Mouse (Mus musculus) neural tube, embryonic 13.5 days (tissue): ENCODE data around the gene Pakap. TPM values are rescaled to one million over a fixed set of nuclear protein-coding genes. Genes with fewer than 3 reads are reported as not detected.

Experiments used
- ATAC-seq: fragments of 200-750 bp; cut with Nextera tagmentation; 2 replicates; pipeline ENCODE4 v1.8.0; 2017; ENCODE audit warnings: low read depth, mild to moderate bottlenecking, moderate TSS enrichment, moderate library complexity
- H3K27ac ChIP-seq: fragments of 300-500 bp; sonication (generic); replicated peaks from 2 replicates; pipeline ENCODE4 v1.5.1; 2015; ENCODE audit warnings: moderate library complexity, mild to moderate bottlenecking, inconsistent platforms
- H3K27me3 ChIP-seq: fragments of 300-500 bp; sonication (generic); 2 replicates; pipeline ENCODE4 v1.6.1; 2015; ENCODE audit warnings: mild to moderate bottlenecking, inconsistent platforms
- H3K36me3 ChIP-seq: fragments of 300-500 bp; sonication (generic); 2 replicates; pipeline ENCODE4 v1.6.1; 2015; ENCODE audit warnings: mild to moderate bottlenecking, inconsistent platforms
- H3K4me1 ChIP-seq: fragments of 300-500 bp; sonication (generic); replicated peaks from 2 replicates; pipeline ENCODE4 v1.6.1; 2015; ENCODE audit warnings: inconsistent platforms
- H3K4me2 ChIP-seq: fragments of 300-500 bp; sonication (generic); 2 replicates; pipeline ENCODE4 v1.6.1; 2015; ENCODE audit warnings: inconsistent platforms, mild to moderate bottlenecking, moderate library complexity
- H3K4me3 ChIP-seq: fragments of 300-500 bp; sonication (generic); 2 replicates; pipeline ENCODE4 v1.5.1; 2015; ENCODE audit warnings: mild to moderate bottlenecking, inconsistent platforms
- H3K9ac ChIP-seq: fragments of 300-500 bp; sonication (generic); 2 replicates; pipeline ENCODE4 v1.6.1; 2015; ENCODE audit warnings: moderate library complexity, mild to moderate bottlenecking, inconsistent platforms
- H3K9me3 ChIP-seq: fragments of 300-500 bp; sonication (generic); 2 replicates; pipeline ENCODE4 v1.6.1; 2016; ENCODE audit warnings: inconsistent platforms
- WGBS: fragments of 180-500 bp; shearing (Covaris S2); methylation state at CpG from one replicate; pipeline ENCODE4 v1.1.7; 2015; 5-methylcytosine and 5-hydroxymethylcytosine counted together
- polyA plus RNA-seq: library from polyadenylated mRNA; unstranded; fragments of >200 nt; fragmentation: Nextera tagmentation; extraction: Ambion mirVana; gene quantifications from 2 replicates; pipeline ENCODE4 v1.2.1, GENCODE M21; 2015

Pakap gene
- polyA plus RNA-seq, 1 experiment from 2014 or later, result 9.1 TPM

DNA sequence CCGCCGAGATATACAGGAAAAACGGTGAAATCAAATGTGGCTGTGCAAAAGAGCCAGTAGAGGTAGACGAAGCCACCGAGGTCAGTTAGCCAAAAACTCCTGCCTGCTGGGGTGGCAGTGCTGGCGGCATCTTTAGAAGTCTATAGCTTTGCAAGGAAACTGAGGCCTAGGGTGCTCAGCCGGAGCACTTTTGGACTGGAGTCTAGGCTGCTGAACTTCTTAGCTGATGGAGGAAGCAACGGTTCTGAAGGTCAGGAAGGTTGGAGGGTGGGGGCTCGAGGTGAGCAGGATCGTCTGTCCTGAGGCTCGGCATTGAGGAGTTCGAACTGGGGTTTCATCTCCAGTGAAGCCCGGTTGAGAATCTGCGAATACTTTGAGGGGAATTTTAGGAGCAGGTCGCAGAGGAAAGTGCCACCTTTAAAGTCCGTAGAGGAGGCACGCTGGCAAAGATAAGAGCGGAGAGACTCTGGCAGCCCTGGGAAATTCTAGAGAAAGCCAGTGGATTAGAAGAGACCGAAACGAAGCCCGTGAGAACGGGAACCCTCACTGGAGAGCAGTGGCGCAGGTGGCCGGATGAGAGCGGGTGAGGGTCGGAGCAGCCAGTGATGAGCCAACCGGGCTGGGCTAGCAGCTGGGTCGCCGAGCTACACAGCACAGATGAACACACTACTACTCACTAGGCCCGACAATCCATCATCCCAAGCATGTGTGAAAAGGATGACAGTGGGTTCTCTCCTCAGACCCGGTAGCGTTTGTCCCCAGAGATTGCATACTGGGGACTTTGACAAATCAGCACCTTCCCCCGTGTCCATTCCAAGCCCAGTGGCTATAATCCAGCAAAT, 214.8 kb downstream of the Pakap start:
- Histone ChIP-seq H3K9me3 (no peaks in the 10 kb centered on the region), H3K4me3 (peak overlapping the region; percentile 47), H3K4me1 (peaks cover 37% of the 10 kb centered on the region), H3K36me3 (no peaks in the 10 kb centered on the region), H3K27ac (peak overlapping the region; percentile 70), H3K4me2 (peak overlapping the region; percentile 79), H3K9ac (peak overlapping the region; percentile 67), H3K27me3 (no peaks in the 10 kb centered on the region)
- peak; percentile 82 for ATAC-seq
- WGBS, result 1% methylated on average over 33 of the region's 33 CpGs

DNA sequence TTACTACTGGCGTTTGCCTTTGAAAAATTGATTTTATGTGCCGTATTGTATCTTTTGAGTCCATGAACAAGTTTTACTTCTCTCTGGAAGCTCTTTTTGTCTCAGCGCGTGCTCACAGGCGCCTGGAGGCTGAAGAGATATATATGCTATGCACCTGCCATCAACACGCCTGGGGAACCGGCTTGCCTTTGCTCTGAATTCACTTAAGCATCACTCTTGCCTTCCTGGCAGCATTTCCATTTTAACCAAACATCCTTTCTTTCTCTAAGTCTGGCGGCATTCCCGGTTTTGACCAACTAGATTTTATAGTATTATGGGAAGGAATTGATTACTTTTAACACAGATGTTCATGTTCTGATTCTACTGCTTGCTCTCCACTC, 215.4 kb downstream of the Pakap start:
- Histone ChIP-seq H3K9me3 (no peaks in the 10 kb centered on the region), H3K27me3 (no peaks in the 10 kb centered on the region), H3K4me2 (peak overlapping the region; percentile 79), H3K27ac (peak overlapping the region; percentile 70; the same call in 1 of the 2 replicates), H3K4me1 (peaks cover 37% of the 10 kb centered on the region), H3K9ac (peak overlapping the region; percentile 67), H3K4me3 (peak overlapping the region; percentile 47), H3K36me3 (no peaks in the 10 kb centered on the region)
- 17% methylated on average over 9 of the region's 9 CpGs for WGBS
- peak; percentile 34; the same call in 1 of the 2 replicates for ATAC-seq

DNA sequence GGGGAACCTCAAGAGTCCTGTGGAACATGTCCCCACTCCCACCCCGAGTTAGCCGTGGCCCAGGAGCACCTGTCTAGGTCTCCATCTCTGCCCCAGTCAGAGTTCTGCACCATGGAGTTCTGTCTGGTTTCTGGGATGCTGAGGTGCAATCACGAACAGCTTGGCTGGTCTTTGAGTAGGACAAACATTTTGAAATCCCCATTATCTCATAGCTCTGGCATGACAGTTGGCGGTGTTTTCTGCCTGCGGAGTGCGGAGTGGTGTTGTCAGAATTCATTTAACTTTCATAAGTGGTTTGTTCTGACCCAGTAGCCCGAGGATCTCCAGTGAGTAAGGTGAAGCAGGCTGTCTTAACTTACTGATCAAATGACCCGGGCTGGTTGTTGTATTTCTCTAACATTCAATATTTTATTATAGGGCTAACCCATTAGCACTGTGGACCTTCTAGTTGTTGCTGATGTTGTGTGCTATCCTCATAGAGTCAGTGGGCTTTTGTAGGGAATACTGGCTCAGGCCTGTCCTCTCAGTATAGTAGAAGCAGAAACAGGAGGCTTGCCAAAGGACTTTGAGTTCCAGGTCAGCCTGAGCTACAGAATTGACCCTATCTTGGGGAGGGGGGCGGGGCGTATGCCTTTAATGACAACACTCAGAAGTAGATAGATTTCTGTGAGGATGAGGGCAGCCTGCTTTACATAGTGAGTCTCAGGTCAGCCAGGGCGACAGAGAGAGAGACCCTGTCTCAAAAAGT, 216.0 kb downstream of the Pakap start:
- no peaks in the 10 kb centered on the region for H3K9me3 ChIP-seq
- H3K27me3 ChIP-seq, result no peaks in the 10 kb centered on the region
- WGBS, result 72% methylated on average over 11 of the region's 11 CpGs
- no peak for ATAC-seq
- no peaks in the 10 kb centered on the region for H3K36me3 ChIP-seq
- peak overlapping the region; percentile 79 for H3K4me2 ChIP-seq
- no peak overlapping the region for H3K9ac ChIP-seq
- H3K4me3 ChIP-seq, result peak overlapping the region; percentile 47; the same call in 1 of the 2 replicates
- peaks cover 42% of the 10 kb centered on the region for H3K4me1 ChIP-seq
- H3K27ac ChIP-seq, result no peak overlapping the region

DNA sequence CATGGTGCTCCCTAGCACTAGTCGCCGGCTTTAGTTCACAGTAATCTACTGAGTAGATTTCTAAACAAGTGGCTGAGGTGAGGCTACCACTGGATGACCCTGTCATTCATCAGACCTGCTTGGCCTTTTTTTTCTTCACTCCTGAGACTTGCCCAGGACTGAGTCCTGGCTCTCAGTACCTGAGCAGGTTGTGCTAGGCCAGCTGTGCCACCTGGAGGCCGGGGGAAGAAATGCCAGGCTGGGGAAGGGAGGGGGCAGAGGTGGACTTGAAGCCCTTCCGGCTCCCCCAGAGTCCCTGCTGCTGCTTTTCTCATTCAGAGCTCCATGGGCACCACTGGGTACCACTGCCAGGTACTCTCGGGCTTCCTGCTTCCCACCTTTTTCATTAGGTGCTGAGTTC, 220.7 kb downstream of the Pakap start:
- WGBS, result 54% methylated on average over 5 of the region's 5 CpGs
- Histone ChIP-seq H3K9ac (no peak overlapping the region), H3K4me2 (no peak overlapping the region), H3K4me1 (peaks cover 16% of the 10 kb centered on the region), H3K27me3 (no peaks in the 10 kb centered on the region), H3K27ac (0 out of 2 replicates have a peak overlapping the region, but pooled peaks have one; percentile 25), H3K9me3 (no peaks in the 10 kb centered on the region), H3K4me3 (no peak overlapping the region), H3K36me3 (no peaks in the 10 kb centered on the region)
- no peak for ATAC-seq

DNA sequence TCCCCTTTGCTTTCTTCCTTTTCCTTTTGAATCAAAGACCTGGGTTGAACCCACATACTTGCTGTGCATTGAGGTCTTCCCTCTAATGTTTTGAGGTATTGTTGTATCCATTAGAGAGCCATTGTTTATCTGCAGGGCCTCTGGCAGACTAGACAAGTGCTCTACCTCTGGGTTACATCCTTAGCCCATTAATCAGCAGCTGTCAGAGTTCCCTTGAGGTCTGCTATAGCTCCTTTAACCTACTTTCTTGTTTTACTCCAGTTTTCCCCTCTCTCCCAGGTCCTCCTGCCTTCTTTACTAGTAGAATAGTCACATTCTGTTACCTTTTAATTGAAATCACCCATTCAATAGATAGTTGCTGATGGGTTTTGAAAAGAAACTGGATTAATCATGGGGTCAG, 221.1 kb downstream of the Pakap start:
- no peaks in the 10 kb centered on the region for H3K36me3 ChIP-seq
- 0 out of 2 replicates have a peak overlapping the region, but pooled peaks have one; percentile 25 for H3K27ac ChIP-seq
- no peak for ATAC-seq
- no peak overlapping the region for H3K4me2 ChIP-seq
- H3K4me3 ChIP-seq, result no peak overlapping the region
- peaks cover 11% of the 10 kb centered on the region for H3K4me1 ChIP-seq
- H3K27me3 ChIP-seq, result no peaks in the 10 kb centered on the region
- no peak overlapping the region for H3K9ac ChIP-seq
- H3K9me3 ChIP-seq, result no peaks in the 10 kb centered on the region

DNA sequence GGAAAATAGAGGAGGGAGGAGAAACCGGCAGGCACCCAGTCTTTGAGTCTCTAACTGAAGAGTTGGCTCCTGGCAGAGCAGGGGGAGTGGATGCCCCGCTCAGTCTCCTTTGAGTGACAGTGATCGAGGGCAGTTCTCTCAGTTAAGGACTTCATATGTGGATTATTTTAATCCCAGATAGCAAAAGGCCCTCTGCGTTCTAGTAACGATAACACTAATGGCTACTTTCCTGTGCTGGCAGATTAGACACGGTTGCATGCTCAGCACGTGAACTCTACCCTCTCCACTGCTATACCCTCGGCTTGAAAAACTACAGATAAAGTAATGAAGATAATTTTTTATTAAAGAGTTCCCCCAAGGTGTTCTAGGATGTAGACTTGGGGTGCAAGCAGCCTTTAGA, 226.0 kb downstream of the Pakap start:
- ATAC-seq, result no peak
- no peaks in the 10 kb centered on the region for H3K9me3 ChIP-seq
- no peaks in the 10 kb centered on the region for H3K27me3 ChIP-seq
- H3K4me3 ChIP-seq, result no peak overlapping the region
- no peak overlapping the region for H3K4me2 ChIP-seq
- 76% methylated on average over 8 of the region's 8 CpGs for WGBS
- H3K9ac ChIP-seq, result no peak overlapping the region
- peaks cover 19% of the 10 kb centered on the region for H3K4me1 ChIP-seq
- no peaks in the 10 kb centered on the region for H3K36me3 ChIP-seq
- H3K27ac ChIP-seq, result no peak overlapping the region

DNA sequence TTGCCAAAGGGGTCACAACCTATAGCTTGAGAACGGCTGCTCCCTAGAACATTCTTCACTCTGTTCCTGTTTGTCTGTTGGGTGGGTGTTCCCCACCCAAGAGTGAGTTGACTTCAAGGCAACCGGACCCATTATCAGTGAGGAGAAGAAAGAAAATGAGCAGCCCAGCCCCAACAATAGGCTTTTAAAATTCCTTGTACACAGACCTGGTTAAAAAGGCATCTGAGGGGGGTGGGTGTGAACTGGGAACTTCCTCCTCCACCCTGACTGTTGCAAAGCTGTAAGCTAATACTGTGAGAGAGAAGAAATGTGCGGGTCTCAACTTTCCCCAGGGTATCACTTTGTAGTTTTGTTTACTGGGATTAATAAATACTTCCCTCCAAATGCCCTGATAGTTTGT, 226.6 kb downstream of the Pakap start:
- Histone ChIP-seq H3K4me3 (no peak overlapping the region), H3K9ac (no peak overlapping the region), H3K27me3 (no peaks in the 10 kb centered on the region), H3K27ac (no peak overlapping the region), H3K9me3 (no peaks in the 10 kb centered on the region), H3K4me2 (no peak overlapping the region), H3K4me1 (peaks cover 14% of the 10 kb centered on the region; the same call in 1 of the 2 replicates), H3K36me3 (no peaks in the 10 kb centered on the region)
- ATAC-seq, result no peak
- WGBS, result 32% methylated on average over 3 of the region's 3 CpGs

DNA sequence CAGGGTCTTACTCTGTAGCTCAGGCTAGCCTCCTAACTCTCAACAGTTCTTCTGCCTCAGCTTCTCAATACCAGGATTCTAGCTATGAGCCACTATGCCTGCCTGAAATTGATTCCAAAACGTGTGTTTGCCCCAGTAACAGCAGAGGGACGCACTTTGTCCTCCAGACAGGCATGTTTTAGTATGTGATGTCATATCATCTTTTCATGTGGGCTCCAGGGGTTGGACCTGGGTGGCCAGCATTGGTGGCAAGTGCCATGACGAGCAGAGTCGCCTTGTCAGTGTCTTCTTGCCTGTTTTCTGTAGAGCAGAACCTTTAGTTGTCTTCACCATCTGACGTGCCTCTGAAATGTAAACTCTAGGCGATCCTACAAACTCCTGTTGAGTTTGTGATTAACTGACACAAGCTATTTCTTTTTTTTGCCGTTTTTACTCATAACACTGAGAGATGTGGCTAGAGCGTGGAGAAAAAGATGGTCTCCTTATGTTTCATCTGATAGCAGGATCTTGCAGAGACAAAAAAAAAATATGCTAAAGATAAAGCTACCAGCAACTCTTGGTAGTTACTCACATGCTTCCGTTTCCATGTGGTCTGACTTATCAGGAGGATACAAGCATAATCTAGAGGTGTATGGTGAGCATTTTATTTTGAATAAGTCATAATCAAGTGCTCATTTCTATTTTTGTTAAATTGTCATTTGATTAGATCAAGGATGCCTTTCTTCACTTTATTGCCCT, 229.7 kb downstream of the Pakap start:
- Histone ChIP-seq H3K4me1 (peaks cover 13% of the 10 kb centered on the region; the same call in 1 of the 2 replicates), H3K9ac (0 out of 2 replicates have a peak overlapping the region, but pooled peaks have one; percentile 43), H3K4me2 (no peak overlapping the region), H3K9me3 (no peaks in the 10 kb centered on the region), H3K27ac (peak overlapping the region; percentile 46; the same call in 1 of the 2 replicates), H3K36me3 (no peaks in the 10 kb centered on the region), H3K27me3 (no peaks in the 10 kb centered on the region), H3K4me3 (no peak overlapping the region)
- no peak for ATAC-seq
- WGBS, result 89% methylated on average over 9 of the region's 9 CpGs

DNA sequence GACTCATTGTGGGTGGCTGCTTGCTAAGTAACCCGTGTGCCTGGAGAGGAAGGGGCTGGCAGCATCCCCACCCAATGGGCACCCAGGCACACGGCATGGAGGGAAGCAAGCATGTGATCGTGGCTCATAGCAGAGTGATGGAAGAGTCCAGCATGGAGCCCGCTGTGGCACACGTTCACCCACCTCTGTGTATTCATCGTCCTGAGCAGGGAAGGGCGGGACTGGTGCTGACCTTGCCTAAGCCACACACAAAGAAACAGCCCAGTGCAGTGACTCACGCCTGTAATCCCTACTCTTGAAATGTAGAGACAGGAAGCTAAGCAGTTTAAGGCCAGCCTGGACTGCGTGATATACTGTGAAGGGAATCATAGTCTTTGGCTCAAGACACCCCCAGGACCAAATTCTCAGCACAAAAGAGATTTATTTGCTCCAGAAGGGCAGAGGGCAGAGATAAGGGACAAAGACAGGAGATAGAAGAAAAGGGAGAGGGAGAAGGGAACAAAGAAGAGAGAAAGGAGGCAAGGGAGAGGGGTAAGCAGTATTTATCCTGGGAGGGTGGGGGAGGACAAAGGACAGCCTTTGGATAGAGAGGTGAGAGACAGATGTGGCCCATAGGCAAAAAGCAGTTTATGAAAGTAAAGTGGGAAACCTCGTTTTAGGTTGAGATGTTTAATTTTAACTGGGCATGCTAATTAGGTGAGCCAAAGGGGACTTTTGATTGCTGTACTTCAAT, 230.5 kb downstream of the Pakap start:
- H3K36me3 ChIP-seq, result no peaks in the 10 kb centered on the region
- H3K9ac ChIP-seq, result 0 out of 2 replicates have a peak overlapping the region, but pooled peaks have one; percentile 43
- H3K4me1 ChIP-seq, result peaks cover 13% of the 10 kb centered on the region; the same call in 1 of the 2 replicates
- H3K27me3 ChIP-seq, result no peaks in the 10 kb centered on the region
- H3K9me3 ChIP-seq, result no peaks in the 10 kb centered on the region
- peak; percentile 65 for ATAC-seq
- peak overlapping the region; percentile 46 for H3K27ac ChIP-seq
- WGBS, result 28% methylated on average over 10 of the region's 10 CpGs
- H3K4me2 ChIP-seq, result no peak overlapping the region
- no peak overlapping the region for H3K4me3 ChIP-seq

DNA sequence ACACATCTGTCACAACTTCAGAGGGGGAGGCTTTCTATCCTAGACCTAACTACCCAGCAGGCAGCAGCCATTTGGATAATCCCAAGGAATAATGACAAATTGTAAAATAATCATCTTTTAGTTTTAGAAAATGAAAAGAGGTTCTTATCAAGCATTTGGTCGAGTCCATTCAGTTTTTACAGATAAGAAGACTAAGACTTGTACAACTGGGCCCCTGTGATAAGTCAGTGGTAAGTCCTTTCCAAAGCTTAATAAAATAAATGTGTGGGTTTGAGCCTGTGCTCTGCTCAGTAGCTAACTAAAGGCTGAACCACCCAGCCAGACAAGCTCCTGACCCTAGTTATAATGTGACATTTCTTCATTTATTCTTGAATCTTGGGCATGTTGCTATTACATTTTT, 231.3 kb downstream of the Pakap start:
- Histone ChIP-seq H3K4me3 (no peak overlapping the region), H3K4me1 (peaks cover 13% of the 10 kb centered on the region; the same call in 1 of the 2 replicates), H3K36me3 (no peaks in the 10 kb centered on the region), H3K4me2 (no peak overlapping the region), H3K27ac (no peak overlapping the region), H3K9me3 (no peaks in the 10 kb centered on the region), H3K9ac (no peak overlapping the region), H3K27me3 (no peaks in the 10 kb centered on the region)
- ATAC-seq, result no peak
- 69% methylated on average over 1 of the region's 1 CpGs for WGBS

DNA sequence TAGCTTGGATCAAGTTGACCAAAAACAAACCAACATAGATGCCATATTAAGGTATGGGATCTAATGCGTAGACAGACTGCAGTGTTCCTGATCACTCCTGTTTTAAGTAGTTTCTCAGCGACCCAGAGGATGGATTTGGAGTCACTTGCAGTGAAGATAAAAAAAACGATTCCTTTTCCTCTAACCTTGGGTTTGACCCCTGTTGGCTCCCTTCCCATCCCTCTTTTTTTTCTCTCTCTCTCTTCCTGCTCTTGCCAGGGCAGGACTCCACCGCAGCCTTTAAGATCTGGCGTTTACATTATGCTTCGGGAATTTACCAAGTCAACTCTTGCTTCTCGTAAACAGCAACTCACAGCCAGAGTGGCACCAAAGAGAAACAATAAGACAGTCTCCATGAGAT, 233.3 kb downstream of the Pakap start:
- Histone ChIP-seq H3K4me3 (no peak overlapping the region), H3K4me1 (peaks cover 9% of the 10 kb centered on the region; the same call in 1 of the 2 replicates), H3K27me3 (no peaks in the 10 kb centered on the region), H3K36me3 (no peaks in the 10 kb centered on the region), H3K27ac (no peak overlapping the region), H3K9me3 (no peaks in the 10 kb centered on the region), H3K4me2 (no peak overlapping the region), H3K9ac (no peak overlapping the region)
- no peak for ATAC-seq
- 85% methylated on average over 7 of the region's 7 CpGs for WGBS
